Mouse (Mus musculus) splenic B cell, adult 2 months (primary cell): ENCODE measurements around the gene Gm16181.

Source experiments
- DNase-seq: peaks from one replicate; pipeline ENCODE4 v3.0.0-alpha.2; 2011; ENCODE audit warnings: low read depth, low spot score
- H3K27me3 ChIP-seq: 2 replicates; pipeline ENCODE4 v1.6.1; 2012; ENCODE audit warnings: mild to moderate bottlenecking, low read length, moderate library complexity, mixed read lengths; ENCODE audit not compliant: control insufficient read depth, poor library complexity, insufficient read depth, severe bottlenecking
- H3K36me3 ChIP-seq: 2 replicates; pipeline ENCODE4 v1.6.1; 2012; ENCODE audit warnings: mild to moderate bottlenecking, low read length, moderate library complexity, mixed read lengths; ENCODE audit not compliant: control insufficient read depth, poor library complexity, insufficient read depth, severe bottlenecking

Gm16181 gene

GRCm38 (mm10) chr17:35257824-35258491 is 37.3 kb downstream of the Gm16181 start:
- H3K36me3 ChIP-seq: peaks cover 6% of the 10 kb centered on the region
- no peaks in the 10 kb centered on the region for H3K27me3 ChIP-seq
- DNase-seq: peak; percentile 96

- peak; percentile 96 for DNase-seq
- H3K36me3 ChIP-seq: peaks cover 5% of the 10 kb centered on the region
- H3K27me3 ChIP-seq: no peaks in the 10 kb centered on the region
Observed at GRCm38 (mm10) chr17:35258492-35259478, 38.2 kb downstream of the Gm16181 start.

GRCm38 (mm10) chr17:35259621-35260020 is 39.0 kb downstream of the Gm16181 start:
- no peak for DNase-seq
- H3K27me3 ChIP-seq: no peaks in the 10 kb centered on the region
- peaks cover 3% of the 10 kb centered on the region; the same call in 1 of the 2 replicates for H3K36me3 ChIP-seq

GRCm38 (mm10) chr17:35261651-35262050 is 41.0 kb downstream of the Gm16181 start:
- Histone ChIP-seq H3K27me3 (no peaks in the 10 kb centered on the region), H3K36me3 (peaks cover 10% of the 10 kb centered on the region)
- no peak for DNase-seq

GRCm38 (mm10) chr17:35262664-35263522 is 42.3 kb downstream of the Gm16181 start, which contains the start of gene H2-D1:
TSS of gene H2-D1 (plus strand) at chr17:35262730.
- H3K27me3 ChIP-seq: no peaks in the 10 kb centered on the region
- peak; percentile 99 for DNase-seq
- peaks cover 13% of the 10 kb centered on the region for H3K36me3 ChIP-seq

- H3K27me3 ChIP-seq: no peaks in the 10 kb centered on the region
- peaks cover 13% of the 10 kb centered on the region for H3K36me3 ChIP-seq
- peak; percentile 42 for DNase-seq
Observed at GRCm38 (mm10) chr17:35263523-35263883, 42.9 kb downstream of the Gm16181 start.

- Histone ChIP-seq H3K27me3 (no peaks in the 10 kb centered on the region), H3K36me3 (peaks cover 13% of the 10 kb centered on the region)
- no peak for DNase-seq
Observed at GRCm38 (mm10) chr17:35267399-35268086, 46.9 kb downstream of the Gm16181 start.

- Histone ChIP-seq H3K36me3 (peaks cover 11% of the 10 kb centered on the region), H3K27me3 (no peaks in the 10 kb centered on the region)
- DNase-seq: peak; percentile 75
Observed at GRCm38 (mm10) chr17:35269653-35270347, 49.2 kb downstream of the Gm16181 start.

GRCm38 (mm10) chr17:35272249-35272648 is 51.6 kb downstream of the Gm16181 start:
- Histone ChIP-seq H3K27me3 (no peaks in the 10 kb centered on the region; the same call in 1 of the 2 replicates), H3K36me3 (0 out of 2 replicates have a peak, but pooled peaks cover 3% of the 10 kb centered on the region)
- DNase-seq: no peak
